Mouse (Mus musculus) activated CD4-positive, CD25-positive, alpha-beta regulatory T cell (primary cell): Measurements from ENCODE around the gene Rbm20. TPM values are rescaled to one million over a fixed set of nuclear protein-coding genes. Genes with fewer than 3 reads are reported as not detected.

Source experiments
- polyA plus RNA-seq, 2 experiments: library from polyadenylated mRNA; unstranded; fragments of 100-300 nt; shearing (Covaris generic); gene quantifications; one replicate each; pipeline ENCODE4 v1.2.1; 2017

Gene Rbm20
- polyA plus RNA-seq: under 1 TPM; 0.04 to 0.36 TPM

GRCm38 (mm10) chr19:53676718-53677634, at the start of gene Rbm20:
Gene Rbm20 (plus strand): TSS chr19:53677306.

DNA sequence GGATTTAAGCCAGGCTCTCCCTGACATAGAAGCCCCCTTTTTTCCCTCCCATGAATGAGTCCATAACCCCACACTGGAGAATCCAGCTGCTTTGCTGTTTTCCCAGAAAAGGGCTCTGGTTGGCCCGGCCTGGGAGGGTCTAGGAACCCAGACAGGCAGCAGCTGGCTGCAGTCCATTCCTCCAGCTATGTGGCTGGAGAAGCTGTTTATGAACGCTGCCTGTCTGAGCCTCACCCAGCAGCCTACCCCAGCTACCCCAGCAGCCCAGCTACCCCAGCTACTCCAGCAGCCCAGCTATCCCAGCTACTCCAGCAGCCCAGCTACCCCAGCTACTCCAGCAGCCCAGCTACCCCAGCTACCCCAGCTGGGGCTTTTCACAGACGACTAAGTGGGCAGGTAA, 215.0 kb downstream of the Rbm20 start, which contains the start of gene Pdcd4:
Pdcd4 (plus strand) TSS at position 171 of the 400 bp plus-strand sequence.

Other genes with a start within 250 kb of the Rbm20 start
- gene Dusp5, start 148.2 kb upstream of the Rbm20 start, polyA plus RNA-seq: 100 to 1,000 TPM in 1 of 2 experiments, 10 to 100 TPM in 1; 47.9 to 167 TPM
- 100 to 1,000 TPM; 182 to 240 TPM for gene Nutf2-ps1, start 88.2 kb upstream of the Rbm20 start, polyA plus RNA-seq
- gene Smc3, start 76.9 kb upstream of the Rbm20 start, polyA plus RNA-seq: 10 to 100 TPM; 44.2 to 46.9 TPM
- gene Pdcd4, start 214.9 kb downstream of the Rbm20 start, polyA plus RNA-seq: 100 to 1,000 TPM in 1 of 2 experiments, 10 to 100 TPM in 1; 96.9 to 212 TPM